Mouse (Mus musculus): ENCODE measurements around the gene Pfn1. TPM values are rescaled to one million over a fixed set of nuclear protein-coding genes. Genes with fewer than 3 reads are reported as not detected.

Gene Pfn1
- polyA plus RNA-seq, 1 experiment from 2014 or later = 2,872 TPM

DNA sequence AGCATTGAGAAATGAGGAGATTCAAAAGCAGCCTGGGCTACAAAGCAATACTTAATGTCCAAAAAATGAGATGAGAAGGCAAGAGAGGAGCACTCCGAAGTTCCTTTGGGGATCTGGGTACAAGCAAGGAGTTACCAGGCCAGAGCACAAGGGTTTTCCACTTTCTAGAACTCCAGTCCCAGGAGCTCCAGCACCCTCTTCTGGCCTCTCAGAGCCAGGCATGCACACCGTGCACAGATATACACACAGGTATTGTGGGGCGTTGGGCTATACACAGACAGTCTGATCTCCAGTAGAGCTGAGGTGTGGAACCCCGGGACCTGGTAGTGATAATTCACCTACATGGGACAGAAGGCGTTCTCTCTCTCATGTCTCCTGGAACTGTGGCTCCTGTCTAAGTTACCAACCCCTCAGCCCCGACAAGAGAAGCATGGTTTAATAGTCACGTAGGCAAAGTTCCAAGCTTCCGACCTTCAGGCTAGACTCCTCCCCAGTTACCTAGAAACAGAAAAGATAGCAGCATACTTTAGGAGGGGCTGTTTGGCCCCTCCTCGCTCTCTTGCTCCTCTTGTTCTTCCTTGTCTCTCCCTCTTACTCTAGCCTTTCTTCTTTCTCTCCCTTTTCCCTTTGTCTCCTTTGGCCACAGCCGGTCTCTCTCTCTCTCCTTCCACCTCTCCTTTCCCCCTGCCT lies 31.2 kb downstream of the Pfn1 start:
- no peaks in the 10 kb centered on the region for H3K79me2 ChIP-seq (ENCODE audit: inconsistent target)
- H3K4me3 ChIP-seq (ENCODE audit: inconsistent target) = no peak overlapping the region
- no peak overlapping the region for H3K27ac ChIP-seq
- WGBS (ENCODE audit: missing documents) = 91% methylated on average over 9 of the region's 10 CpGs
- H3K36me3 ChIP-seq (ENCODE audit: inconsistent target) = no peaks in the 10 kb centered on the region

DNA sequence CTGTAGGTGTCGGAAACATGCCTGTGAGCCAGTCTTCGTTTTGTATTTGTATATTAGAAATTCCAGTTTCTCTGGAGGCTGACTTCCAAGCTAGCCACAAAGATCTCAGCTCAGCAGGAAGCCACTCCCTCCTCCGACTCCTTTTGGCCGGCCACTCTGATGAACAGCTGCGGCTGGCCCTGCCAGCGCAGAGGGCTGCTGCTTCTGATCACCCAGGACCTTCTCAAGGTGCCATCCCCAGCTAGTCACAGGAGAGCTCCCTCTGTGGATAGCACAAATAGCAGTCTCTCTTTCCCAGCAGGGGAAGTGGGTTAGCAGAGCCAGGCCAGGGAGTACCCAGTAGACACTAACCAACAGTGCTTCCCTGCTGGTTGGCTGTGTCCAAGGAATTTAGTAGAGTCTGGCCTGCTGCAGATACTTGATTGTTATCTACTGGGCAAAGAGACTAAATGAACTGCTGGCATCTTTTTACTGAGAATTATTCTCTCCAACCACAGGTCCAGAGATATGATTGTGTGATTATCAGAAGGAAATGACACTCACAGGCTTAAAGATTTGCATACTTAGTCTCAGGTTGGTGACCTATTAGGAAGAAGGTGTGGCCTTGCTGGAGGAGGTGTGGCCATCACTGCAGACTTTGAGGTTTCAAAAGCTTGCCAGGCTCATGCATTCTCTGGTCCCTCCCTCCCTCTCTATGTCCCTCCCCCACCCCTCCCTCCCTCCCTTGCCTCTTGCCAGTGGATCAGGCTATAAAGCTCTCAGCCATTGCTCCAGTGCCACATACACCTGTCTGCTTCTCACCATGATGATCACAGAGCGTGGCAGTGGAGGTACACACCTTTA lies 32.3 kb downstream of the Pfn1 start:
- Histone ChIP-seq H3K4me3 (ENCODE audit: inconsistent target) (no peak overlapping the region), H3K27ac (no peak overlapping the region), H3K36me3 (ENCODE audit: inconsistent target) (no peaks in the 10 kb centered on the region), H3K79me2 (ENCODE audit: inconsistent target) (no peaks in the 10 kb centered on the region)
- 93% methylated on average over 7 of the region's 7 CpGs for WGBS (ENCODE audit: missing documents)

DNA sequence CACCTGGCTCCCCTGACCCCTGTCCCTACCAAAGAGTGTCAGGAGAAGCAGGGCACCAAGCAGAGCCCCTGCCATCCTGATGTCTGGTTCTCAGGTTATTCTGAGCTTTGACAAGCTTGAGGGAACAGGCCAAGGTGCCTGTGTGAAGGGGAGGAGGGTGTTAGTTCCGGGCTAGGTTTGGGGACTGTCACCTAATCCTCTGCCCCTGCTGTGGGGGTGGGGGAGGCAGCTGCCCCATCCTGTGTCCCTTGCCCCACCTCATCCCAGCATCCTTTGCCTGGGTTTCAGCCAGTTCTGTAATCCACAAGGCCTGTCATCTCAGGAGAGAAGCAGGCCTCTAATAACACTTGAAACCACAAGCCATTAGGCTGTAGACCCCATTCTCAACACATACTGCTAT lies 35.3 kb downstream of the Pfn1 start, which contains the start of gene Chrne:
Gene Chrne (minus strand): TSS at position 116 of the 400 bp plus-strand sequence.
- no peaks in the 10 kb centered on the region for H3K79me2 ChIP-seq (ENCODE audit: inconsistent target)
- no peak within 1 kb of the TSS for H3K27ac ChIP-seq
- no peaks in the 10 kb centered on the region for H3K36me3 ChIP-seq (ENCODE audit: inconsistent target)
- WGBS (ENCODE audit: missing documents) = 67% methylated on average over 1 of the region's 1 CpGs
- H3K4me3 ChIP-seq (ENCODE audit: inconsistent target) = no peak within 1 kb of the TSS

- peak within 1 kb of the TSS; percentile 32 for H3K27ac ChIP-seq
- H3K4me3 ChIP-seq (ENCODE audit: inconsistent target) = peak within 1 kb of the TSS; percentile 38
- peaks cover 19% of the 10 kb centered on the region; the same call in 1 of the 2 replicates for H3K36me3 ChIP-seq (ENCODE audit: inconsistent target)
- WGBS (ENCODE audit: missing documents) = 20% methylated on average over 21 of the region's 21 CpGs
- H3K79me2 ChIP-seq (ENCODE audit: inconsistent target) = no peaks in the 10 kb centered on the region
Measured at GRCm38 (mm10) chr11:70615516-70616093, 38.8 kb downstream of the Pfn1 start, which contains the start of gene 4930544D05Rik. 4930544D05Rik (plus strand) TSS chr11:70615848.

- 3% methylated on average over 16 of the region's 17 CpGs for WGBS (ENCODE audit: missing documents)
- Histone ChIP-seq H3K4me3 (ENCODE audit: inconsistent target) (peak overlapping the region; percentile 38), H3K36me3 (ENCODE audit: inconsistent target) (peaks cover 23% of the 10 kb centered on the region; the same call in 1 of the 2 replicates), H3K27ac (peak overlapping the region; percentile 32), H3K79me2 (ENCODE audit: inconsistent target) (no peaks in the 10 kb centered on the region)
Measured at GRCm38 (mm10) chr11:70615074-70615473, 39.4 kb downstream of the Pfn1 start.

- no peaks in the 10 kb centered on the region for H3K79me2 ChIP-seq (ENCODE audit: inconsistent target)
- no peak overlapping the region for H3K27ac ChIP-seq
- peaks cover 45% of the 10 kb centered on the region; the same call in 1 of the 2 replicates for H3K36me3 ChIP-seq (ENCODE audit: inconsistent target)
- 94% methylated on average over 7 of the region's 7 CpGs for WGBS (ENCODE audit: missing documents)
- no peak overlapping the region for H3K4me3 ChIP-seq (ENCODE audit: inconsistent target)
Measured at GRCm38 (mm10) chr11:70612505-70612904, 41.9 kb downstream of the Pfn1 start.

GRCm38 (mm10) chr11:70610752-70611151 lies 43.7 kb downstream of the Pfn1 start:
- 94% methylated on average over 4 of the region's 4 CpGs for WGBS (ENCODE audit: missing documents)
- Histone ChIP-seq H3K27ac (no peak overlapping the region), H3K36me3 (ENCODE audit: inconsistent target) (peaks cover 61% of the 10 kb centered on the region; the same call in 1 of the 2 replicates), H3K79me2 (ENCODE audit: inconsistent target) (no peaks in the 10 kb centered on the region), H3K4me3 (ENCODE audit: inconsistent target) (no peak overlapping the region)

GRCm38 (mm10) chr11:70608381-70609066 lies 45.9 kb downstream of the Pfn1 start:
- Histone ChIP-seq H3K79me2 (ENCODE audit: inconsistent target) (no peaks in the 10 kb centered on the region), H3K36me3 (ENCODE audit: inconsistent target) (peaks cover 79% of the 10 kb centered on the region; the same call in 1 of the 2 replicates)
- WGBS (ENCODE audit: missing documents) = 96% methylated on average over 25 of the region's 26 CpGs

GRCm38 (mm10) chr11:70607611-70608010 lies 46.8 kb downstream of the Pfn1 start:
- WGBS (ENCODE audit: missing documents) = 92% methylated on average over 9 of the region's 9 CpGs
- H3K79me2 ChIP-seq (ENCODE audit: inconsistent target) = no peaks in the 10 kb centered on the region
- peaks cover 77% of the 10 kb centered on the region for H3K36me3 ChIP-seq (ENCODE audit: inconsistent target)
- no peak overlapping the region for H3K4me3 ChIP-seq (ENCODE audit: inconsistent target)
- no peak overlapping the region for H3K27ac ChIP-seq

More at GRCm38 (mm10) chr11:70608381-70609066, 45.9 kb downstream of the Pfn1 start:
- no peak overlapping the region for H3K27ac ChIP-seq
- H3K4me3 ChIP-seq (ENCODE audit: inconsistent target) = no peak overlapping the region

DNA sequence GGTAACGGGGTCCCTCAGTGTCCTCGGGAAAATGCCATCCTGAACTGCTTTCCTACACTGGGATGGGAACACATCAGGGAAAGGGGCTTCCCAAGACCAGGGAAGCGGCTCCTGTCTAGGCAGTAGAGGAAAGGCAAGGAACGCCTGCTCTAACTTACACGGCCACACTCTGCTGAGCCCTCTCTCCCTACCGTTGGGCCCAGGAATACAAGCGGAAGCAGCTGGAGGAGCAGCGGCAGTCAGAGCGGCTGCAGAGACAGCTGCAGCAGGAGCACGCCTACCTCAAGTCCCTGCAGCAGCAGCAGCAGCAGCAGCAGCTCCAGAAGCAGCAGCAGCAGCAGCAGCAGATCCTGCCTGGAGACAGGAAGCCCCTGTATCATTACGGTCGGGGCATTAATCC lies 47.7 kb downstream of the Pfn1 start:
- Histone ChIP-seq H3K79me2 (ENCODE audit: inconsistent target) (no peaks in the 10 kb centered on the region), H3K27ac (no peak overlapping the region), H3K36me3 (ENCODE audit: inconsistent target) (peaks cover 75% of the 10 kb centered on the region), H3K4me3 (ENCODE audit: inconsistent target) (no peak overlapping the region)
- 95% methylated on average over 12 of the region's 12 CpGs for WGBS (ENCODE audit: missing documents)

GRCm38 (mm10) chr11:70605024-70605566 lies 49.3 kb downstream of the Pfn1 start:
- Histone ChIP-seq H3K36me3 (ENCODE audit: inconsistent target) (peaks cover 70% of the 10 kb centered on the region), H3K79me2 (ENCODE audit: inconsistent target) (no peaks in the 10 kb centered on the region), H3K27ac (no peak overlapping the region), H3K4me3 (ENCODE audit: inconsistent target) (no peak overlapping the region)
- 67% methylated on average over 13 of the region's 14 CpGs for WGBS (ENCODE audit: missing documents)

Data from macrophage (primary cell).